Mouse (Mus musculus) c-Kit-positive CD71-negative TER-119-negative erythroid progenitor cells, embryonic 14.5 days (primary cell): ENCODE results near the gene Htr7.

Source experiments
- DNase-seq: peaks from one replicate; pipeline ENCODE4 v3.0.0-alpha.2; 2013; ENCODE audit warnings: low read depth

Gene Htr7

DNA sequence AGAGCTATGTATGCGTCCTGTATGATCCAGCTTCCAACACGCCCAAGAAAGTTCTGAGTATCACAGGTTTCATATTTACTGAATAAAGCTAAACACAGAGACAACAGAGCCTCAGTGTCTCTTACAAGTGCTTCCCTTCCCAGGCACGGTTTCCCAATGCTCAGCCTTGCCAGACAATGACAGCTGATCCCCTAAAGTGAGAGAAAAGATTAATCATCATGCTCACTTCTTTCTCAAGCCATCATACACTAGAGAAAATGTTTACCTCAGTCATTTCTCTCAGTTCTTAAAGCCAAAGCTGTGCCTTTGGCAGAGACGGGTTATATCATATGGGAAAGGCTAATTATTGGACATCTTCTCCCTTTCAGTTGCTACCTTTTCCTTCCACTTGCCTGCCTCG, 99.7 kb downstream of the Htr7 start:
- DNase-seq, result no peak

DNA sequence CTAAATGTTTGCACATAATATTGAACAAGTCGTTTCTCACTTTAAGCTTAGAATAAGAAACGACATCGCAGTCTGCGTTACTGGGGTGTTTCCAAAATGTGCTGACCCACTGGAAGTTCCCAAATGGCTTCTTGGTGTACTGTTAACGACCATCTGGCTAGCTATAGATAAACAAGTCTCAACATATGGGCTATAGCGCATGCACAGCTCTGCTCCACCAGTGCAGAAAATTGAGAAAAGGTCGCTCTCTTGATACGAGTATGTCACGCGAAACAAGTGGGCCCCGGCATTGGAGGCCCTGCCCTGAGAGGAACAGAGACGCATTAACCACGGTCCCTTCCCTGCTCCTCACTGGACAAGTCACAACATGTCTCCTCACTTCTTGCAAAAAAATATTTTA, 101.6 kb downstream of the Htr7 start:
- DNase-seq, result no peak

DNA sequence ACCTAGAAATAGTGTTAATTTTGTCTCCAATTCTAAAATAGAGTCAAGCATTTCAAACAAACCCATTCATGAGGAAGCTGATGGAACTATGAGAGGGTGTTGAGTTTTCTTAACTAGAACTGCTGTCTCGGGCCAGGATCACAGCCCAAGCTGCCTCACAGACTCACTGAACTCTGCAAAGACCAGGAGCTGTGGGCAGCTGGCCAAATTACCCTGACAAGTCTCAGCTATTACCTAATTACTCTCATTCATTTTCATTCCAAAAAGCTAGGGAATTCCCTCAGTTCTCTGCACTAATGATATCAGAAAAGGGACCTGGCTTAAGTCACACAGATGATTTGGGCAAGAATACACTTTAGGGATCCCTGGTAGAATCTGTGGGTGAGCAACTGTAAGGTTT, 107.4 kb downstream of the Htr7 start:
- no peak for DNase-seq

DNA sequence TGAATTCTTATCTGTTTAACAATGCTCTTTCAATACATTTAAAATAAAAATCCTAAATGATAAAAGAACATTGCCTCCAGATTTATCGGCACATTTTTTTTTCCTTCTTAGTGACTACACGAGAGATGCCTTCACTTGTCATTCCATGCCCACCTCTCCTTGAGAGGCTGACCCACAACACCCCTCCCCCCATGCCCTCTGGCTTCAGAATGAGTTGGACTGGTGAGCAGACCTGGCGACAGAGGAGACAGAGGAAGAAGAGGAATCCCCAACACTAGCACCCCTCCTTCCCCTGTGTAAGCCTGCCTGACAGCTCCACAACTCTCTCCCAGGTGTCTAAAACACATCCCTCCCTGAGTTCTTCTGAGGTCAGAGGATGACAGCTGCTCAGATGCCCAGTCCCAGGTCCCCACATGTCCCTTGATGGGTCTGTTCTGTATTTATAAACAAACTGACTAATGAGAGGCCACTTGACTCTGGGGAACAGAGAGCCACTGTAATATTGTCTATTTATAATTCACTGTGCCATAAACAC, 132.3 kb downstream of the Htr7 start:
- no peak for DNase-seq

DNA sequence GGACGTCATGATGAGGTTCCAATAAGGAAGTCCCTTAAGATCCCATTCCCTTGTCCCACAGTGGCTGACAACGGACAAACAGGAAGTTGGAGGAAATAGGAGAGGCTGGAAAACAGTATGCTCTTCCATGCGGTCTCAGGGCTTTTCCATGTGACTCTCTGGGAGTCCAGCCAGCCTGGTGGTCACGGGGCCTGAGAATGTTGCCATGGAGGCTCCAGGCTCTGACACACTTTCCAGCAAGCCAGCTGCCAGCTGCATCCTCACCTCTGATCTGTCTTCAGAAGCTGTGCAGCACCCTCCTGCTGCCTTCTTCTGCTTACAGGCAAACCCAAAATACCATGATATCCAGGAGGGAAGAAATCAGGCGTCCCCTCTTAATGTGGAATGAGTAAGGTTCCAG, 132.9 kb downstream of the Htr7 start:
- DNase-seq, result no peak
